Mouse (Mus musculus) hindbrain, embryonic 15.5 days (tissue): ENCODE results near the gene Pnpla3. TPM values are rescaled to one million over a fixed set of nuclear protein-coding genes. Genes with fewer than 3 reads are reported as not detected.

Experiments used
- ATAC-seq: fragments of 200-750 bp; cut with Nextera tagmentation; 2 replicates; pipeline ENCODE4 v1.8.0; 2017; ENCODE audit warnings: low read depth, moderate number of reproducible peaks, moderate TSS enrichment; ENCODE audit not compliant: low FRiP score
- H3K27ac ChIP-seq: fragments of 300-500 bp; sonication (generic); replicated peaks from 2 replicates; pipeline ENCODE4 v1.5.1; 2015; ENCODE audit warnings: mild to moderate bottlenecking, inconsistent platforms
- H3K27me3 ChIP-seq: fragments of 300-500 bp; sonication (generic); 2 replicates; pipeline ENCODE4 v1.6.1; 2015; ENCODE audit warnings: control low read depth, inconsistent platforms
- H3K36me3 ChIP-seq: fragments of 300-500 bp; sonication (generic); 2 replicates; pipeline ENCODE4 v1.6.1; 2015; ENCODE audit warnings: control low read depth, inconsistent platforms
- H3K4me1 ChIP-seq: fragments of 300-500 bp; sonication (generic); replicated peaks from 2 replicates; pipeline ENCODE4 v1.6.1; 2015; ENCODE audit warnings: control low read depth, inconsistent platforms
- H3K4me2 ChIP-seq: fragments of 300-500 bp; sonication (generic); 2 replicates; pipeline ENCODE4 v1.6.1; 2015; ENCODE audit warnings: moderate library complexity, mild to moderate bottlenecking, inconsistent platforms
- H3K4me3 ChIP-seq: fragments of 300-500 bp; sonication (generic); 2 replicates; pipeline ENCODE4 v1.5.1; 2015; ENCODE audit warnings: mild to moderate bottlenecking, inconsistent platforms
- H3K9ac ChIP-seq: fragments of 300-500 bp; sonication (generic); 2 replicates; pipeline ENCODE4 v1.6.1; 2015; ENCODE audit warnings: inconsistent platforms
- H3K9me3 ChIP-seq: fragments of 300-500 bp; sonication (generic); 2 replicates; pipeline ENCODE4 v1.6.1; 2016; ENCODE audit warnings: control low read depth, inconsistent platforms
- WGBS: fragments of 180-500 bp; shearing (Covaris S2); methylation state at CpG from one replicate; pipeline ENCODE4 v1.1.7; 2015; 5-methylcytosine and 5-hydroxymethylcytosine counted together
- polyA plus RNA-seq: library from polyadenylated mRNA; unstranded; fragments of >200 nt; fragmentation: Nextera tagmentation; extraction: Ambion mirVana; gene quantifications from 2 replicates; pipeline ENCODE4 v1.2.1, GENCODE M21; 2015

Gene Pnpla3
- polyA plus RNA-seq: 5.0 and 6.6 TPM in 2 replicates

DNA sequence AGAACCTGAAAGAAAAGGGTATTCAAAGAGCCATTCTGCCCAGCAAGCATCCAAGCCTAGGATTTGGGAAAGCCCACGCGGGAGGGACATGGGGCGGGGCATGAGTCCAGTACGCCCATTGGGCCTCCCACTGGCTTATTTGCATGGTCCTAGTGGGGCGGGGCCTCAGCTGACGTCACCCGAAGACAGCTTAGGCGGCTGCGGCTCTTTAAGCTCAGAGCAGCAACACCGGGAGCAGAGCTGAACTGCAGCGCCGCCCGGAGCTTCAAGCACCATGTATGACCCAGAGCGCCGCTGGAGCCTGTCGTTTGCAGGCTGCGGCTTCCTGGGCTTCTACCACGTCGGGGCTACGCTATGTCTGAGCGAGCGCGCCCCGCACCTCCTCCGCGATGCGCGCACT, at the start of gene Pnpla3:
TSS of gene Pnpla3 (plus strand) at position 238 of the 400 bp plus-strand sequence.
- WGBS: under 1% methylated on average over 28 of the region's 28 CpGs

DNA sequence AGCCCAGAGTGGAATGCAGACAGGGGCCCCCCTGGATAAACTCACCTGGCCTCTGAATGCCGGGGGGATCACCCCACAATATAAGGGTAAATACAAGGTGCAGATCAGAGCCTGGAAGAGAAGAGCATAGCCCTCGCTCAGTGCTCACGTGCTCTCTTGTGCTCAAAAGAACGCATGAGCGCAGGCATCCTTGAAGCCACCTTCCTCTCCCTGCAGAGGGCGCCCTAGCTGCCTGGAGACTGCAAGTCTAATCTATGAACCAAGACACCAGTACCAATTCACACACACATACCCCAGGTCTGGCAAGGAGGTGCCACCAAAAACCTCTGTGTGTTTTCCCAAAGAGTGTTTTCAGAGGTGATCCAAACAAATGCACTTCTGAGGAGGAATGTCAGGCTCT, 47.0 kb upstream of the Pnpla3 start:
- Histone ChIP-seq H3K27me3 (no peaks in the 10 kb centered on the region), H3K36me3 (no peaks in the 10 kb centered on the region), H3K4me2 (no peak overlapping the region), H3K9ac (no peak overlapping the region), H3K4me3 (no peak overlapping the region), H3K9me3 (no peaks in the 10 kb centered on the region), H3K27ac (no peak overlapping the region), H3K4me1 (no peaks in the 10 kb centered on the region)
- no peak for ATAC-seq
- 30% methylated on average over 6 of the region's 6 CpGs for WGBS

More for the DNA sequence above, at the start of gene Pnpla3:
- H3K27me3 ChIP-seq: no peaks in the 10 kb centered on the region
- H3K27ac ChIP-seq: peak within 1 kb of the TSS; percentile 86
- peak within 1 kb of the TSS; percentile 72 for H3K9ac ChIP-seq
- ATAC-seq: peak; percentile 97
- H3K4me1 ChIP-seq: peaks cover 26% of the 10 kb centered on the region
- no peaks in the 10 kb centered on the region for H3K36me3 ChIP-seq
- H3K4me2 ChIP-seq: peak within 1 kb of the TSS; percentile 92
- peak within 1 kb of the TSS; percentile 62 for H3K4me3 ChIP-seq
- H3K9me3 ChIP-seq: no peaks in the 10 kb centered on the region

DNA sequence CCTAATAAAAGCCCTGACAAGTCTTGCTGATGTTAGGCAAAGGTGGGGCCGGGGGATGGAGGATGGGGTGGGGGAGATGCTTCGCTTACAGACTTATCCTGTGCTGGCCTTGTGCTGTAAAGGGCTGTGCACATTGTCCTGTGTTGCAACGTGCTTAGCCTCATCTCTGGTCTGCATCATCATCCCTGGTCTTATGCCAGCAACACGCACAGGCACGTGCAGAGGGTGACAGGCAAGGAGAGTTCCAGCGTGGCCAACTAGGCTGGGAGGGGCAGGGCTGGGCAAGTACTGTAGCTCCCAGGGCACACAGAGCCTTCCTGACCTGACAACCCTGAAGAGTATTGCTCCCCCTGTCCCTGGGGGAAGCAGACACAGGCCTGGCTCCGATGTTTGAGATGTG, 46.6 kb upstream of the Pnpla3 start:
- WGBS: 75% methylated on average over 7 of the region's 7 CpGs
- ATAC-seq: no peak
- H3K9me3 ChIP-seq: no peaks in the 10 kb centered on the region

GRCm38 (mm10) chr15:84123075-84123474, 44.6 kb upstream of the Pnpla3 start, which contains the start of gene Pnpla5:
TSS of gene Pnpla5 (minus strand) at chr15:84123175.
- no peaks in the 10 kb centered on the region for H3K4me1 ChIP-seq
- 83% methylated on average over 8 of the region's 8 CpGs for WGBS
- H3K36me3 ChIP-seq: no peaks in the 10 kb centered on the region
- no peaks in the 10 kb centered on the region for H3K27me3 ChIP-seq
- no peak within 1 kb of the TSS for H3K4me3 ChIP-seq
- no peak within 1 kb of the TSS for H3K9ac ChIP-seq
- no peak within 1 kb of the TSS for H3K4me2 ChIP-seq
- no peak within 1 kb of the TSS for H3K27ac ChIP-seq
- no peak for ATAC-seq
- H3K9me3 ChIP-seq: no peaks in the 10 kb centered on the region

More for the DNA sequence above, 46.6 kb upstream of the Pnpla3 start:
- Histone ChIP-seq H3K4me3 (no peak overlapping the region), H3K4me2 (no peak overlapping the region), H3K27me3 (no peaks in the 10 kb centered on the region), H3K9ac (no peak overlapping the region), H3K27ac (no peak overlapping the region), H3K36me3 (no peaks in the 10 kb centered on the region), H3K4me1 (no peaks in the 10 kb centered on the region)

DNA sequence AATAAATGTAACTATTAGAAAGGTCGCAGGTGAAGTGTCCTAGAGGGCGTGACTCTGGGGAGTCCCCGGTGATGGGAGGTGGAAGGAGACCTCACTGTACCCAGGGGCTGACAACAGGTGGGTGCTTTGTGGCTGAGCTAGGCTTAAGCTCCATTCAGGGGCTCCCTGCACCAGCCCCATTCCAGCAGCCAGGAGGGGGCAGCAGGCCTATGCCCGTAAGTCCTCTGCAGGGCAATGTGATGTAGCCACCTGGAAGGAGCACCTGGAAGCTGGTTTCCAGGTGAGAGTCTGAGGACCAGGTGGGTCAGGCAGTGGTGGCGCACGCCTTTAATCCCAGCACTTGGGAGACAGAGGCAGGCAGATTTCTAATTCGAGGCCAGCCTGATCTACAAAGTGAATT, 43.6 kb upstream of the Pnpla3 start:
- no peak for ATAC-seq
- Histone ChIP-seq H3K9me3 (no peaks in the 10 kb centered on the region), H3K4me2 (no peak overlapping the region), H3K27ac (no peak overlapping the region), H3K4me3 (no peak overlapping the region), H3K4me1 (no peaks in the 10 kb centered on the region), H3K27me3 (no peaks in the 10 kb centered on the region), H3K9ac (no peak overlapping the region), H3K36me3 (no peaks in the 10 kb centered on the region)
- WGBS: 65% methylated on average over 7 of the region's 7 CpGs

GRCm38 (mm10) chr15:84126447-84126846, 41.2 kb upstream of the Pnpla3 start:
- Histone ChIP-seq H3K9me3 (no peaks in the 10 kb centered on the region), H3K27me3 (no peaks in the 10 kb centered on the region), H3K36me3 (no peaks in the 10 kb centered on the region), H3K4me2 (no peak overlapping the region), H3K9ac (no peak overlapping the region), H3K27ac (no peak overlapping the region), H3K4me3 (no peak overlapping the region), H3K4me1 (no peaks in the 10 kb centered on the region)
- no peak for ATAC-seq
- 80% methylated on average over 4 of the region's 4 CpGs for WGBS

DNA sequence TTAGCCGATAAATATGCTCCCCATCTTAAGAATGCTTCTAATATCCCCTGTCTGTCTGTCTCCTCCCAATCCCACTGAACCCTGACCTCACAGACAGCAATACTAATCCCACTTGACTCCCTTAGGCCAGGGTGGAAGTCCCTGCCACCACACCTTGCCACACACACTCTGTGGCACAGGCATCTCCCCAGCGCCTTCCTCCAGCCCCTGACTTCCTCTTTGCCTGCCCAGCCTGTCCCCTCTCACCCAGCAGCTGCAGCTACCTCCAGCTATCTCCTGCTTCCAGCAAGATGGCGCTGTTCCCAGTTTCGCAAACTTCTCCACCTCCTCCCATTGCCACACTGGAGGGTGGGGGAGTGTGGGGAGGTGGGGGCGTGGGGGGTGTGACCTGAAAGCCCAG, 40.8 kb upstream of the Pnpla3 start:
- no peak for ATAC-seq
- Histone ChIP-seq H3K4me1 (no peaks in the 10 kb centered on the region), H3K9ac (no peak overlapping the region), H3K27me3 (no peaks in the 10 kb centered on the region), H3K4me3 (no peak overlapping the region), H3K36me3 (no peaks in the 10 kb centered on the region), H3K4me2 (no peak overlapping the region), H3K27ac (no peak overlapping the region), H3K9me3 (no peaks in the 10 kb centered on the region)
- WGBS: 40% methylated on average over 5 of the region's 5 CpGs

DNA sequence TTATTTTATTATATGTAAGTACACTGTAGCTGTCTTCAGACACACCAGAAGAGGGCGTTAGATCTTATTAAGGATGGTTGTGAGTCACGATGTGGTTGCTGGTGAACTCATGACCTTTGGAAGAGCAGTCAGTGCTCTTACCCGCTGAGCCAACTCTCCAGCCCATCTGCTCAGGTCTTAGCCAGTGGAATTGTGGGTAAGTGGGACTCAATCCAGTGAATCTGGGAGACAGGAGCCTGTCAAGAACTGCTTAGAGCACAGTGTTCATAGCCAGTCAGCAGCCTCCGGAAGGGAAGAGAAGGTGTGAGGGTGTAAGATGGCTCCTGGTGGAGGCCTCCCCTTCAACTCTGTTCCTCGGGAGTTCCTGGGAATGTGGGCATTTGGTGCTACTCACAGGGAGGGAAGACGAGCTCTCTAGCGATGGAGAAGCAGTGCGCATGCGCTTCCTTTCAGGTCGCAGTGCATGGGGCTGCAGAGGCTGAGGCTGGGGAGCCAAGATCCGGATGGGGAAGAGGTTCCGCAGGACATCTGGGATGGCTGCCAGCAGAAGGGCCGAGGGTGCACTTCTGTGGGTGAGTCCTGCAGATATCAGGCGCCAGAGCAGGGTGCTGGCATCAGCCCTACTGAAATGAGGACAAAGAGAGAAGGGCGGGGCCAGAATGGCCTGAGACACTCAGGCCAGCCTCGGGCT, 36.4 kb upstream of the Pnpla3 start:
- Histone ChIP-seq H3K4me2 (no peak overlapping the region), H3K9me3 (no peaks in the 10 kb centered on the region), H3K27me3 (no peaks in the 10 kb centered on the region), H3K27ac (no peak overlapping the region), H3K9ac (no peak overlapping the region), H3K4me1 (no peaks in the 10 kb centered on the region), H3K36me3 (no peaks in the 10 kb centered on the region), H3K4me3 (no peak overlapping the region)
- WGBS: 62% methylated on average over 16 of the region's 16 CpGs
- ATAC-seq: no peak

GRCm38 (mm10) chr15:84131971-84132370, 35.7 kb upstream of the Pnpla3 start:
- Histone ChIP-seq H3K4me2 (no peak overlapping the region), H3K4me3 (no peak overlapping the region), H3K27me3 (no peaks in the 10 kb centered on the region), H3K36me3 (no peaks in the 10 kb centered on the region), H3K27ac (no peak overlapping the region), H3K9ac (no peak overlapping the region), H3K9me3 (no peaks in the 10 kb centered on the region), H3K4me1 (0 out of 2 replicates have a peak, but pooled peaks cover 3% of the 10 kb centered on the region)
- 97% methylated on average over 7 of the region's 7 CpGs for WGBS
- no peak for ATAC-seq

GRCm38 (mm10) chr15:84133440-84133839, 34.2 kb upstream of the Pnpla3 start:
- Histone ChIP-seq H3K9ac (no peak overlapping the region), H3K4me2 (no peak overlapping the region), H3K36me3 (no peaks in the 10 kb centered on the region), H3K9me3 (no peaks in the 10 kb centered on the region), H3K27ac (no peak overlapping the region), H3K4me3 (no peak overlapping the region), H3K27me3 (no peaks in the 10 kb centered on the region), H3K4me1 (0 out of 2 replicates have a peak, but pooled peaks cover 3% of the 10 kb centered on the region)
- ATAC-seq: no peak
- WGBS: 74% methylated on average over 4 of the region's 4 CpGs

DNA sequence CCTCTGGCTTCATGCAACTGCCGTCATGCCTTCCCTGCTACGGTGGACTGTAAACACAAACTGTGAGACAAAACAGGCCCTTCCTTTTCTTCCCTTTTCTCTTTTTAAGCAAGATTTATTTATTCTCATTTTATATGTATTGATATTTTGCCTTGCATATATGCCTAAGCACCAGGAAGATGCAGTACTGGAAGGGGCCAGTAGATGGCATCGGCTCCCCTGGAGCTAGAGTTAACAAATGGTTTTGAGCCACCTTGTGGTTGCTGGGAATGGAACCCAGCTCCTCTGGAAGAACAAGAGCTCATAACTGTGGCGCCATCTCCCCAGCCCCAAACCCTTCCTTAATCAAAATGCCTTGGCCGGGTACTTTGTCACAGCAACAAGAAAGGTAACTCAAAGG, 32.2 kb upstream of the Pnpla3 start:
- Histone ChIP-seq H3K4me2 (no peak overlapping the region), H3K4me1 (0 out of 2 replicates have a peak, but pooled peaks cover 3% of the 10 kb centered on the region), H3K27ac (no peak overlapping the region)

DNA sequence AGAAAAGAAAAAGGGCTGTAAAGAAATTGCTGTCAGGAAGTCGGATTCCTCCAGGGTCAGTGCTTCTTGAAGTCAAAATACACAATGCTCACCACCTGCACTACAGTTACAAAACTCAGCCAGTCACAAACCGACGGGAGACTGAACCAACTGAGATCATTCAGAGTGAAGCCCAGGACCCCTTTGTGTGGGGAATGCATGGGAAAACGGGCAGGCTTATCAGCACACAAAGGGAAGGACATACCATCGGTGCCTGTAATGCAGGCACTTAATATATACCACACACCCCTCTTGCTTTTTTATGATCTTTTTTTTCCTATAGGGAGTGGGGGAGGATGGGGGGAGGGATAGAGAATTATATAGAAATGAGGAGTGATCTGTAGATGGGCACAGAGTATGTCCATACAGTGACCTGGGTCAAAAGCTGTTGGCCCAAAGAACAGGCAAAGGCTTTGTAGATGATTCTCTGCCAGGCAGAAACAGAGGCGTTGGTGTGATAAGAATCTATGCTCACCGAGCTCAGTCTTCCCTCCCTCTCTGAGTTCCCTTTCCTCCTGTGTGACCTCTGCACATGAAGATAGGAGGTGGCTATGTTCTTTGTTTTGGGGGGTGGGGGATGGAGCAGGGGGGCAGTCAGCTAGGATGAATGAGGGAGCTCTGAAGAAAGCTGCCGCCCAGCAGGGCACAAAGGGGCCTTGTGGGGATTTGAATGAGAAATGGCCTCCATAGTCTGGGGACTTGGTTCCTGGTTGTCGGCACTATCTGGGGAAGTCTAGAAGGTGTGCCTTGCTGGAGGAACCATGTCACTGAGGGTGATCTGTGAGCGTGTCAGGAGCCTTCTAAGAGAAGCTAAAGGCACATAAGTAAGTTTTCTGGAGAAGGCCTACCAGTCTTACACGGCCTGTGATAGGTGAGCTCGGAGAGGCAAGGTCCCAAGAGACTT, 30.9 kb upstream of the Pnpla3 start:
- H3K27ac ChIP-seq: no peak overlapping the region
- ATAC-seq: no peak

More for the DNA sequence above, 32.2 kb upstream of the Pnpla3 start:
- H3K9me3 ChIP-seq: no peaks in the 10 kb centered on the region
- no peak overlapping the region for H3K9ac ChIP-seq
- no peak for ATAC-seq
- no peaks in the 10 kb centered on the region for H3K27me3 ChIP-seq
- no peaks in the 10 kb centered on the region for H3K36me3 ChIP-seq
- 88% methylated on average over 5 of the region's 5 CpGs for WGBS
- no peak overlapping the region for H3K4me3 ChIP-seq

More for the DNA sequence above, 30.9 kb upstream of the Pnpla3 start:
- H3K36me3 ChIP-seq: no peaks in the 10 kb centered on the region
- H3K4me2 ChIP-seq: no peak overlapping the region
- 16% methylated on average over 12 of the region's 12 CpGs for WGBS
- H3K4me3 ChIP-seq: no peak overlapping the region
- H3K9me3 ChIP-seq: no peaks in the 10 kb centered on the region
- H3K9ac ChIP-seq: no peak overlapping the region
- 0 out of 2 replicates have a peak, but pooled peaks cover 3% of the 10 kb centered on the region for H3K4me1 ChIP-seq
- no peaks in the 10 kb centered on the region for H3K27me3 ChIP-seq
